Mouse (Mus musculus) thymus, postnatal 4 days (tissue): ENCODE measurements around the gene Slc31a2.

Source experiments
- DNase-seq: peaks from one replicate; pipeline ENCODE4 v3.0.0; 2021

Gene Slc31a2

GRCm38 (mm10) chr4:62322684-62323083 is 60.3 kb downstream of the Slc31a2 start:
- no peak for DNase-seq

- DNase-seq: no peak
Measured at GRCm38 (mm10) chr4:62326111-62326510, 63.7 kb downstream of the Slc31a2 start.

DNA sequence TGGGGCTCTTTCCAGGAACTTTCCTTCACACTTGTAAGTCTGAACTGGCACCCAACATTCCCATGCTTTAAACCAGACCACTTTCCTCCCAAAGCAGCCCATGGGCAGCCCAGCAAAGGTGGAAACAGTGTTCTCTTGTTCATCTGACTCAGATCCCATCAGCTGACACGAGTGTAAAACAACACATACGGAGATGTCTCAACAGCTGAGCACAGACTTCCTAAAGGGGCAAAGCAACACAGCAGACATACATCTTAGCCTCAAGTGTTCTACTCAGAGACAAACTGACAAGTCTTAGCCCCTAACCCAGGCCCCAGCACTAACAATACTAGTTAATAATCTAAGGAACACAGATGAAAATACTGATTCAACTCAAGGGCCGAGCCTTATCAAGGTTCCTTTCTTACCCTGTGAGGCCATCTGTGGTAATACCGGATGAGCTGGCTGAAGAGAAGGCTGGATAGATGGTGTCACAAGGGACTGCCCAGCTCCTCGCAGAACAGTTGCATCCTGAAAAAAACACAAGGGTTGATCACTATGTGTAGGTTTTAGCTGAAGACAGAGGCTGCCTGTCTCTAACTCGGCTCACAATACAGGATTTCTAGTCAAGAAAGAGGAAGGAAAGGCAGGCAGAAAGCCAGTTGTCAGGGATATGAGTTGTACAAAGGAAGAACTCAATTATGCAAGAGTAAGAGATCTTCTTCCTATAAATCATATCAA is 66.7 kb downstream of the Slc31a2 start:
- no peak for DNase-seq

DNA sequence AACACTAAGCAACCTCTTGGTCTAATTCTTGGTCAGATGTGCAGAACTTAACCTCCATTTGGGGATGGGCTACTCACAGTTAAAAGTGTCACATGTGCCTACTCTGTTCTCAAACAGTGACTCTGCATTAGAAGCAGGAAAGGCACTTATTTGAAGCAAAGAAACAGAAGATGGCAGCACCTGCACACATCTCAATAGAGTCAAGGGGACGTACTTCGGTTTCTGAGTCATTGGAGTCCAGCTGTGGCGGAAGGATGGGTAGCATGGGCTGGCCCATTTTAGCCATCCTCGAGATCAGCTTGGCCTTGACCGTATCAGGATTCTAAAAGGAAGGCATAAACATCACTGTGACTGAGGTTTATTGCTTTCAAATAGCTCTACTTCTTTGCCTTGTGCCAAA is 69.6 kb downstream of the Slc31a2 start:
- no peak for DNase-seq

GRCm38 (mm10) chr4:62338536-62338935 is 76.2 kb downstream of the Slc31a2 start:
- no peak for DNase-seq

GRCm38 (mm10) chr4:62344000-62344399 is 81.6 kb downstream of the Slc31a2 start:
- DNase-seq: no peak

DNA sequence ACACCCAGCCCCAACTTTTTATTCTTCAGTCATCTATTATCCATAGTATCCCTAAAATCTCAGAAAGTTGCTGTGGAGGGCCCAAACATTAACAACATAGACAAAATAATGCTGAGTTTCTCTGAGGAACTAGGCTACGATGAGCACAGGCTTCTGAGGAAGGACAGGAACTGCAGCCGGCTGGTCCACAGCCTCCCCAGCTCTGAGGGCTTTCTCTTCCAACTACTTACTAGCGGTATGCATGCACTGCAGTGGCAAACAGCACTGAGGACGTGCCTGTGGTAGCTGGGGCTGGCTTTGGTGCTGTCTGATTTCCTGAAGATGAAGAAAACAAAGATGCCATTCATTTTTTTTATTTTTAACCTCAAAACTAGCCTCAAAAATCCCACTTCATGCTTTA is 83.5 kb downstream of the Slc31a2 start:
- no peak for DNase-seq

GRCm38 (mm10) chr4:62347605-62348328 is 85.4 kb downstream of the Slc31a2 start:
- no peak for DNase-seq
